Mouse (Mus musculus): ENCODE results near the gene Avpi1. TPM values are rescaled to one million over a fixed set of nuclear protein-coding genes. Genes with fewer than 3 reads are reported as not detected.
"Not testable (repeated sequence)": the region's sequence is repeated elsewhere in the genome, so short reads cannot be mapped to it uniquely, and the experiment has no call there.

The Avpi1 gene
- total RNA-seq, 2 experiments from 2014 or later: 28.2 to 29.1 TPM

DNA sequence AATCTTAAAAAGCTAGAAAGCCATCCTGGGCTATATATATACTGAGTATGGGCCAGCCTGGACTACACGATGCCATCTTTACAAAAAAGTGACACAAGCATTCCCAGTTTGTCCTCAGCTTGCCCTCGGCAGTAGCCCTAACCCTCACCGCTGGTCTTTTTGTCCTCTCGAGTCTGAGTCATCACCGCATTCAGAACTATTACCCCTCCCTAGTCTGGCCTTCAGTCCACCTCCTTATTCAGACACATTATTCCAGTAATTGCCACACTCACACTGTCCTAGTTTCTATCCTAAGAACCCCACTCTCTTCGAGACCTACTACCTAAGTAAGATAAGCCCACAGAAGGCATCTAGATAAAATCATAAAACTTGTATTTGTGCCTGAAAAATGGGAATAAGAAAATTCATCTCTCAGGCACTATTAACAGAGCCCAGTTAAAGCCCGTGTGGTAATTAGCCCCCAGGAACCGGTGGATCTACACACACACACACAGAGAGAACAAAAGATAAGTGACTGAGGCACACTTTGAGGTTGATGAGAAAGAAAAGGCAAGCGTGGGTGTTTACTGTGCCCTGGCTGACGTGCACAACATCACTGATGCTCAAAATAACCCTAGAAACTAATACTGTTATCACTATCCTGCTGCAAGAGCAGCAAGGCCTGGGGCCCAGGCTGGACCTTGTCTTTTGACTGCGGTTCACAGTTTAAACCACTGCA lies 3.2 kb downstream of the Avpi1 start:
- DNase-seq (ENCODE audit: low spot score in 2 of 2): no peak
- intact Hi-C loops (cut with DNase I): loop anchor here (5.0 kb wide), 1 partner anchor 33 kb away; the partner anchor contains the start of gene Pi4k2a

GRCm38 (mm10) chr19:42124684-42125083 lies 4.2 kb downstream of the Avpi1 start:
- DNase-seq (ENCODE audit: low spot score in 2 of 2): no peak

DNA sequence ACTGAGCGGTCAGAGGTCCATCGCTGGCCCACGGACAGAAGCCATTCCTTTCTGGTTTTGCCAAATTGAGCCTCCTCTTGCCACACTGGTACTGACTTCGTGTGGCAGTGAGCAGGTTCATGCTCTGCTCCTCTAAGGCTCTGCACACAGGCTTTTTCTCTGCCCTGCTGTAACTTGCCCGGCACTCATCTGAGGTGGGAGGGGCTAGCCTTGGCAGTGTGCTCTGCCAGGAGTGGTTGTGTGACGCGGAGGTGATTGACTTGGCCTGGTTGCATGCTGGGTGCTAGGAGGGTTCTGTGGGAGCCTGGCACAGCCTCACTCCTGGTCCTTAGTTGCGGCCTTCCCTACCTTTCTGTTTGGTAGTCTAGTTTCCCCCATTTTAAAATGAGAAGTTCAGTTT lies 8.4 kb downstream of the Avpi1 start:
- intact Hi-C loops (cut with DNase I): no loop called here
- no peak for DNase-seq (ENCODE audit: low spot score in 2 of 2)

More at GRCm38 (mm10) chr19:42124684-42125083, 4.2 kb downstream of the Avpi1 start:
- intact Hi-C loops (cut with DNase I): loop anchor here (5.0 kb wide), 1 partner anchor 32 kb away; the partner anchor contains the start of gene Pi4k2a

DNA sequence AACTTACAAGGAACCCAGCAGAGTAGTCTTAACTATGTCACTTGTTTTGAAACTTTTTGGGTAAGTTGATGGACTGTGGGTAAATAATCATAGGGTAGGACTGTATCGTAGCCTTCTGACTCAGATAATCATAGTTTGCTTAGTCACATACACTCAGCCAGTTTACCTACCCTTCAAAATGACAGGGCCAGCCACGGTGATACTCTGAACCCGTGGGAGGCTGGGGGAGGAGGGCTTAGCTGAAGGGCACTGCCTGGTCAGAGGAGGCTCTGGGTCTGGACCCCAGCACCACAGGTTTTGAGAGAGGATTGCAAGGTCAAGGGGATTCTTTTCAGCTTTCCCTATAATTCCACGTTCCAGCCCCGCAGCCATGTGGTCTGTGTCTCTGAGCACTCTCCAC lies 10.3 kb downstream of the Avpi1 start:
- no peak for DNase-seq (ENCODE audit: low spot score in 2 of 2)

GRCm38 (mm10) chr19:42118142-42118541 lies 10.7 kb downstream of the Avpi1 start:
- intact Hi-C loops (cut with DNase I): no loop called here
- no peak for DNase-seq (ENCODE audit: low spot score in 2 of 2)

More for the DNA sequence above, 10.3 kb downstream of the Avpi1 start:
- intact Hi-C loops (cut with DNase I): no loop called here

DNA sequence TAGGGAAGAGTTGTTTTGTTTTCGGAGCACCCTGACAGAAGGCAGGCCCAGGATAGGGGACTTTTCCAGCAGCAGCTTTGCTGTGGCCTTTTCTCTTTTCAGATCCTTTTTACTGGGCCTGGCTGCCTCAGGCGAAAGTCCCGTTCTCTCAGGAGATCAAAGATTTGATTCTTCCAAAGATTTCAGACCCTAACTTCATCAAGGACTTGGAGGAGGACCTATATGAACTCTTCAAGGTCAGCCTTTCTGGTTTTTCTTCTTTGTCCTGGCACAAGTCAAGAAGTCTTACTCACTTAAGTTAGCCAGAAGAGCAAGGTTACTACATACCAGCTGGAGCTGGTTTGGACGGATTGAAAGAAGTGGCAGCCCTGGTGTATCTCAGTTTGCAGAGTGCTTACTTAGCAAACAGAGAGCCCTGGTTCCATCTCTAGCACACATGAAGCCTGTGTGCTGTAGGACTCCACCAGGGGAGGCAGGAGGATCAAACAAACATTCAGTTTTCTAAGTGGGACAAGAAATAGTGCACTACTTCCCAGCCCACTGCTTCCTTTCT lies 13.0 kb downstream of the Avpi1 start:
- DNase-seq (ENCODE audit: low spot score in 2 of 2): no peak
- intact Hi-C loops (cut with DNase I): no loop called here

DNA sequence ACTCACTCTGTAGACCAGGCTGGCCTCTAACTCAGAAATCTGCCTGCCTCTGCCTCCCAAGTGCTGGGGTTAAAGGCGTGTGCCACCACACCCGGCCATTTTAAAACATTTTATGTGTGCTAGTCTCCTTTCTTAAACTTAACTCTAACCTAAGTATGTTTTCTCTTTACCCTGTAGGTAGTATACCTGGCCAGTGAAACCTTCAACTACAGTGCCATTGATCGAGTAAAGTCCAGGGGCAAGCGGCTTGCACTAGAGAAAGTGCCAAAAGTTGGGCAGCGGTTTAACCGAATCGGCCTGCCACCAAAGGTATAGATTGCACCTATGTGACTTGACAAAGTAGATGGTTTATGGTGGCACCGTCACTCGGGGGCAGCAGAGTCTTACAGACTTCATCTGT lies 24.2 kb downstream of the Avpi1 start:
- intact Hi-C loops (cut with DNase I): no loop called here

DNA sequence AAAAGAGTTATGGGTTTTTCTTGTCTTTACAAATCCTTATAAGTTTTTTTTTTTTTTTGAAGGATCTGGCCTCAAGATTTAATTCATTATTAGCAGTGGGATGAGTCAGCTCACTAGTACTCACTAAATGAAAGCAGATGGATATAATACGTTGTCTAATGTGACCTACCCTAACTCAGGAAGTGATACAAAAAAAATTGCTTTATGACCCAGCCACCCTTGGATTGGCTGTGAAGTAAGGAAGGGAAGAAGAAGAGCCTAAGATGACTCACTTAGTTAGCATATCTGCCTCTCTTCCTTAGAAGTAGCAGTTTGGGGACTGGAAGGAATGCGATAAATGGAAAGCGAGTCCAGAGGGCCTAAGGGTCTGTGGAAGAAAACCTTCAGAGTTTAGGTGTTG lies 29.5 kb downstream of the Avpi1 start:
- no peak for DNase-seq (ENCODE audit: low spot score in 2 of 2)
- intact Hi-C loops (cut with DNase I): no loop called here

More for the DNA sequence above, 24.2 kb downstream of the Avpi1 start:
- no peak for DNase-seq (ENCODE audit: low spot score in 2 of 2)

DNA sequence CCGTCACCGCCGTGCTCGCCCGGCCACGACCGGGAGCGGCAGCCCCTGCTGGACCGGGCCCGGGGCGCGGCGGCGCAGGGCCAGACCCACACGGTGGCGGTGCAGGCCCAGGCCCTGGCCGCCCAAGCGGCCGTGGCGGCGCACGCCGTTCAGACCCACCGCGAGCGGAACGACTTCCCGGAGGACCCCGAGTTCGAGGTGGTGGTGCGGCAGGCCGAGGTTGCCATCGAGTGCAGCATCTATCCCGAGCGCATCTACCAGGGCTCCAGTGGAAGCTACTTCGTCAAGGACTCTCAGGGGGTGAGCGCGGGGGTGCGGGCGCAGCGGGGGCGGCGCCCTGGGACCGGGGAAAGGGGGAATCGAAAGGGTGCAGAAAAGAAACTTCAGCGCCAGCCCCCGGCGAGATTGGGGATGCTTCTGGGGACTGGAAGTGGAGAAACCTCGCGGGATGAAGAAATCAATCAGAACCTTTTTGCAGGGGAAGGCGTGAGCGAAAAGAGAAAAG lies 38.2 kb downstream of the Avpi1 start:
- no peak for DNase-seq (ENCODE audit: low spot score in 2 of 2)
- intact Hi-C loops (cut with DNase I): loop anchor here (5.0 kb wide), 3 partner anchors 37 to 77 kb away; partner anchors contain the start of genes Avpi1 and Marveld1

DNA sequence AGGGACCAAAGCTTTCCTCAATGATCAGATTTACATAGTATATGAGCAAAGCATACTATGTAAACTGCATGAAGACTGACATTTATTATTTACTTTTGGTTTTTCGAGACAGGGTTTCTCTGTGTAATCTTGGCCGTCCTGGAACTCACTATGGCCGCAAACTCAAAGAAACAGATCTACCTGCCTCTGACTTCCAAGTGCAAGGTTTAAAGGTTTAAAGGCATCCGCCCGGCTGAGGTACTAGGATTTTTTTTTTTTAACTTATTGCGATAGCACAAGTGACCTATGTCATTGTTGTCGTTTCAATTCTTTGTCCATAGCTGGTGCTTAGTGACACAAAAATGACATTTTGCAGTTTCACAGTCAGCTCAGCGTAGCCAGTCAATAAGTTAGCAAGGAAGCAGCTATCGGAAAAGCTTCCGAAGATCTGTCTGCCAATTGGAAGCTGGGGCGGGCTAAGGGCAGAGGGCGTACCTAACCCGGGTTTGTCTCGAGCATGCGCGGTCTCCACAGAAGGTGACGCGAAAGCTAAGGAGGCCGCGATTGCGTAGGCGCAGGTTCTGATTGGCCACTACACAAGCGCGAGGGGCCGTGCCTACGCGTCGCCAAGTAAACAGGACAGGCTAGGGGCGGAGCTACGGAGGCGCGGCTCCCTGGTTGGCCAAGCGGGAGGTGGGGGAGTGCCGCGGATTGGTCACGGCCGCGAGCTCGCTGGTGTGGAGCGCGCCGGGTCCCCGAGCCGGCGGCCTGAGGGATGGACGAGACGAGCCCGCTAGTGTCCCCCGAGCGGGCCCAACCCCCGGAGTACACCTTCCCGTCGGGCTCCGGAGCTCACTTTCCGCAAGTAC lies 38.9 kb downstream of the Avpi1 start, which contains the start of gene Pi4k2a:
Gene Pi4k2a, plus strand, starts transcription at position 723 of the 848 bp plus-strand sequence.
- intact Hi-C loops (cut with DNase I): loop anchor here (5.0 kb wide), 4 partner anchors 37 to 108 kb away; partner anchors contain the start of genes Avpi1, Marveld1, Mms19 and Ubtd1
- peak; percentile 100 for DNase-seq (ENCODE audit: low spot score in 2 of 2)

- DNase-seq (ENCODE audit: low spot score in 2 of 2): peak; percentile 51 to 65
- intact Hi-C loops (cut with DNase I): loop anchor here (5.0 kb wide), 1 partner anchor 107 kb away; the partner anchor contains the start of genes Mms19 and Ubtd1
These were observed 39.6 kb downstream of the Avpi1 start for GRCm38 (mm10) chr19:42089103-42089747.

DNA sequence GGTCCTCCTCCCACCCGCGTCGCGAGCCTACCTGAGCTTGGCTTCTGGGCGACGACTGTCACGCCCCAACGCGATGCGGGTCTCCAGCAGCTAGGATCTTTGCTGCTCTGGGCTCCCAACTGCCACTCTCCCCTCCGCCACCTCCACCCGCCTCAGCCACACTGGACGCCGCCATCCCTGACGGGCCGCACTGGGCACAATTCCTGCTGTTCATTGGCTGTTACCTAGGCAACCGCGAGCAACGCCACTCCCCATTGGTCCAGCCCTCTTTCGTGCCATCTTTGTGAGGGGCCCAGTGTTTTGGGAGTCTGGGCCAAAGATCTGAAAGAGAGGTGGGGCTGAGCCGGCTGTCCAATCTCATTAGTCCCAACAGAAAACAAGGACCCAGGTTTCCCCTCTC lies 42.7 kb downstream of the Avpi1 start, which contains the start of gene Morn4:
Gene Morn4, minus strand, starts transcription at position 192 of the 400 bp plus-strand sequence.
- intact Hi-C loops (cut with DNase I): loop anchor here (5.0 kb wide), 1 partner anchor 104 kb away; the partner anchor contains the start of genes Mms19 and Ubtd1
- peak; percentile 93 to 96 for DNase-seq (ENCODE audit: low spot score in 2 of 2)

GRCm38 (mm10) chr19:42085690-42086089 lies 43.2 kb downstream of the Avpi1 start:
- no peak for DNase-seq (ENCODE audit: low spot score in 2 of 2)
- intact Hi-C loops (cut with DNase I): loop anchor here (5.0 kb wide), 1 partner anchor 103 kb away; the partner anchor contains the start of genes Mms19 and Ubtd1

- DNase-seq (ENCODE audit: low spot score in 2 of 2); intact Hi-C loops (cut with DNase I): not testable (repeated sequence)
These were observed 47.2 kb downstream of the Avpi1 start for GRCm38 (mm10) chr19:42081613-42082012.

DNA sequence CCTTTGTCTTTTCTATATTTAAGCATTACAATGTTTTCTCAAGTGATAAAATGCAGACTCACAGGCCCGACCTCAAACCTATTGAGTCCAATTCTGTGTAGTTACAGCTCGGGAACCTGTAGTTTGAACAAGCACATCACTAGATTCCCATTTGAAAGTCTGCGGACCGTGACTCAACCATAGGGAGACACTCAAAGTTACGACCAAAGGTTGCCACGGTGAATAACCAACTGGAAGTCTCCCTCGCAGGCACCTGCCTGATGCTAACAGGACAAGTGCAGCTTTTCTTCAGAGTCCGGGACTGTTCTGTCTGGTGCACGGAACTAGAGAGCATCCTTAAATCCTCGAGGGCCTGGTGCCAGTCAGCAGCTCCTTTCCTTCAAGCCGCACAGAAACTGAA lies 48.4 kb downstream of the Avpi1 start:
- intact Hi-C loops (cut with DNase I): no loop called here
- DNase-seq (ENCODE audit: low spot score in 2 of 2): no peak

DNA sequence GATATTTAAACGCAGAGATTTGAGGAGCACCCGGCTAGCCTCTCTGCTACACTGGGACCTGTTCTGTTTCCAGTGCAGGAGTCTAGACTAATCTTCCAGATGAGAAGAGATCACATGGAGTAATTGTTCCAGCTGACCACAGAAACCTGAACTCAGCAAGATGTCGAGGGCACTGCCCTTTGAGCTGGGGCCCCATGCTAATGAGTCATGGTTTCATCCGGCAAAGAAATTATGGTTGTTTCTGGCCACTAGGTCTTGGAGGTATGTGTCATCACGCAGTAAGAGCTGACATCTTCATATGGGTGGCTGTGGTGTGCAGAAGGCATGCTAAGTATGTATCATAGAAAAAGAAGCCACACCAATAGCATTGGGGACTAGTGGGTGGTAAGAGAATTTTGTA lies 48.9 kb downstream of the Avpi1 start:
- DNase-seq (ENCODE audit: low spot score in 2 of 2): no peak
- intact Hi-C loops (cut with DNase I): no loop called here

GRCm38 (mm10) chr19:42079006-42079405 lies 49.9 kb downstream of the Avpi1 start:
- intact Hi-C loops (cut with DNase I): no loop called here
- DNase-seq (ENCODE audit: low spot score in 2 of 2): no peak

GRCm38 (mm10) chr19:42078566-42078965 lies 50.3 kb downstream of the Avpi1 start:
- intact Hi-C loops (cut with DNase I): no loop called here
- DNase-seq (ENCODE audit: low spot score in 2 of 2): no peak

- intact Hi-C loops (cut with DNase I): no loop called here
- no peak for DNase-seq (ENCODE audit: low spot score in 2 of 2)
These were observed 52.9 kb downstream of the Avpi1 start for GRCm38 (mm10) chr19:42075992-42076391.

All from left cerebral cortex, postnatal 25 days (tissue).